Mouse (Mus musculus) bone marrow, adult 2 months (tissue): ENCODE data around the gene Dlx6.

Source experiments
- CTCF ChIP-seq: fragments of 200-500 bp; IDR thresholded peaks from 2 replicates; pipeline ENCODE4 v1.5.1; 2011; ENCODE audit warnings: low read length, control low read depth; ENCODE audit not compliant: control insufficient read depth, insufficient read depth
- POLR2A ChIP-seq: fragments of 200-500 bp; IDR thresholded peaks from 2 replicates; pipeline ENCODE4 v1.6.1; 2011; ENCODE audit warnings: low read depth, mild to moderate bottlenecking, control low read depth, low read length, borderline replicate concordance; ENCODE audit not compliant: control insufficient read depth

- no peak for TF ChIP-seq CTCF
- TF ChIP-seq POLR2A = no peak
These were observed 7.0 kb downstream of the Dlx6 start for GRCm38 (mm10) chr6:6869961-6870800.
